Mouse (Mus musculus) hindbrain, embryonic 14.5 days (tissue): ENCODE data around the gene Ptp4a2. TPM values are rescaled to one million over a fixed set of nuclear protein-coding genes. Genes with fewer than 3 reads are reported as not detected.

Experiments
- ATAC-seq: fragments of 200-750 bp; cut with Nextera tagmentation; 2 replicates; pipeline ENCODE4 v1.8.0; 2017; ENCODE audit warnings: moderate number of reproducible peaks, mild to moderate bottlenecking, moderate TSS enrichment, moderate library complexity; ENCODE audit not compliant: low FRiP score
- DNase-seq: peaks from one replicate; pipeline ENCODE4 v3.0.0-alpha.2; 2015; ENCODE audit warnings: low spot score
- H3K27ac ChIP-seq: fragments of 300-500 bp; sonication (generic); 2 replicates; pipeline ENCODE4 v1.5.1; 2014; ENCODE audit warnings: mild to moderate bottlenecking, moderate library complexity
- H3K27me3 ChIP-seq: fragments of 300-500 bp; sonication (generic); 2 replicates; pipeline ENCODE4 v1.6.1; 2014; ENCODE audit warnings: mild to moderate bottlenecking, low read length, mixed read lengths; ENCODE audit not compliant: control insufficient read depth, insufficient read depth
- H3K36me3 ChIP-seq: fragments of 300-500 bp; sonication (generic); replicated peaks from 2 replicates; pipeline ENCODE4 v1.6.1; 2014; ENCODE audit not compliant: control insufficient read depth, insufficient read depth
- H3K4me1 ChIP-seq: fragments of 300-500 bp; sonication (generic); replicated peaks from 2 replicates; pipeline ENCODE4 v1.6.1; 2014; ENCODE audit warnings: antibody characterized with exemption, low read length, mixed read lengths; ENCODE audit not compliant: control insufficient read depth, insufficient read depth
- H3K4me2 ChIP-seq: fragments of 300-500 bp; sonication (generic); replicated peaks from 2 replicates; pipeline ENCODE4 v1.6.1; 2014; ENCODE audit warnings: mild to moderate bottlenecking, moderate library complexity
- H3K4me3 ChIP-seq: fragments of 300-500 bp; sonication (generic); replicated peaks from 2 replicates; pipeline ENCODE4 v1.5.1; 2014; ENCODE audit warnings: mild to moderate bottlenecking, low read length
- H3K9ac ChIP-seq: fragments of 300-500 bp; sonication (generic); 2 replicates; pipeline ENCODE4 v1.6.1; 2014
- H3K9me3 ChIP-seq: fragments of 300-500 bp; sonication (generic); 2 replicates; pipeline ENCODE4 v1.6.1; 2016; ENCODE audit warnings: low read length; ENCODE audit not compliant: control insufficient read depth
- WGBS: fragments of 180-500 bp; shearing (Covaris S2); extraction: QIAGEN DNeasy Blood & Tissue Kit; methylation state at CpG from one replicate; pipeline ENCODE4 v1.1.7; 2014; 5-methylcytosine and 5-hydroxymethylcytosine counted together
- polyA plus RNA-seq: library from polyadenylated mRNA; unstranded; fragments of >200 nt; fragmentation: Nextera tagmentation; extraction: Ambion mirVana; gene quantifications from 2 replicates; pipeline ENCODE4 v1.2.1, GENCODE M21; 2014

Ptp4a2 gene
- polyA plus RNA-seq, 1 experiment from 2014 or later = 211 TPM

GRCm38 (mm10) chr4:129781881-129782675 lies 28.9 kb upstream of the Ptp4a2 start:
- no peak overlapping the region for H3K4me3 ChIP-seq
- no peaks in the 10 kb centered on the region for H3K36me3 ChIP-seq
- ATAC-seq (no peak), DNase-seq (no peak)
- H3K9me3 ChIP-seq = no peaks in the 10 kb centered on the region
- no peak overlapping the region for H3K9ac ChIP-seq
- peak overlapping the region; percentile 53; the same call in 1 of the 2 replicates for H3K27ac ChIP-seq
- H3K27me3 ChIP-seq = no peaks in the 10 kb centered on the region
- 0 out of 2 replicates have a peak, but pooled peaks cover 9% of the 10 kb centered on the region for H3K4me1 ChIP-seq
- H3K4me2 ChIP-seq = no peak overlapping the region
- WGBS = 17% methylated on average over 4 of the region's 4 CpGs

DNA sequence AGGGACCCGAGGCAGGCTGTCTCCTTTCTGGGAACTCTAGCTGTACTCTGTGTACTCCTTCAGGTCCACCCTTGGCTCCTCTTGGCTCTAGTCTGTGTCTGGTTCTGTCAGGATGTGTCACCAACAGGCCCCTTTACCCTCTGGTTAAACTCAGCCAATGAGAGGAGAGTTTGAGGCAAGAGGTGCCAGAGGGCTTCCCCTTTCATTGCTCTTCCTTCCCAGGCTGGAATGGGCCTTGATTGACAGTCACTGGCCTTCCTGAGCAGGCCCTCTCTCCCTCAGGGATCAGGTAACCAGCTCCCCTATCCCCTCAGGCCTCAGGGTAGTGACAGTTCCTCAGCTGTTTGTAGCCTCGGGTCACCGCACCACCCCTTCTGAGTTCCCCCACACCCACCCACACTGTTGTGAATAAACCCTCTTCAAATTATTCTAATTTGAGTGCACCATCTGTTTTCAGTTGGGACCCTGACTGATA lies 28.1 kb upstream of the Ptp4a2 start:
- WGBS = 25% methylated on average over 3 of the region's 3 CpGs
- no peak overlapping the region for H3K4me3 ChIP-seq

DNA sequence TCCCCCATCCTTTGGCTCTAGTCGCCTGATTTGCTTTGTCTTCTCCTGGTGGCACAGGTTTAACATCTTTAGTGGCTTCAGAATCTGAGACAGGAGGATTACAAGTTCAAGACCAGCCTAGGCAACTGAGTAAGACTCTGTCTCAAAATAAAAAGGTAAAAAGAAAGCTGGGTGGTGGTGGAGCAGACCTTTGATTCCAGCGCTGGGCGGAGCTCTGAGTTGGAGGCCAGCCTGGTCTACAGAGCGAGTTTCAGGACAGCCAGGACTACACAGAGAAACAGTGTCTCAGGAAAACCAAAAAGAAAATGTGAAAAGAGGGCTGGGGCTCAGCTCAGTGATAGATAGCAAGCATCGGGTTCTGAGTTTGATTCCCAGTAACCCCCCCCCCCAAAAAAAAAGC lies 27.5 kb upstream of the Ptp4a2 start:
- DNase-seq = no peak
- Histone ChIP-seq H3K4me3 (no peak overlapping the region), H3K9me3 (no peaks in the 10 kb centered on the region), H3K36me3 (no peaks in the 10 kb centered on the region), H3K9ac (no peak overlapping the region), H3K27me3 (no peaks in the 10 kb centered on the region), H3K4me2 (no peak overlapping the region), H3K4me1 (0 out of 2 replicates have a peak, but pooled peaks cover 9% of the 10 kb centered on the region), H3K27ac (no peak overlapping the region)
- 90% methylated on average over 5 of the region's 5 CpGs for WGBS
- no peak for ATAC-seq

More for the DNA sequence above, 28.1 kb upstream of the Ptp4a2 start:
- no peak overlapping the region for H3K4me2 ChIP-seq
- no peaks in the 10 kb centered on the region for H3K27me3 ChIP-seq
- H3K9ac ChIP-seq = no peak overlapping the region
- no peaks in the 10 kb centered on the region for H3K36me3 ChIP-seq
- DNase-seq = no peak
- H3K27ac ChIP-seq = no peak overlapping the region
- 0 out of 2 replicates have a peak, but pooled peaks cover 9% of the 10 kb centered on the region for H3K4me1 ChIP-seq
- H3K9me3 ChIP-seq = no peaks in the 10 kb centered on the region
- 0 out of 2 replicates have a peak, but pooled peaks have one; percentile 27 for ATAC-seq

GRCm38 (mm10) chr4:129785178-129785577 lies 25.8 kb upstream of the Ptp4a2 start:
- Histone ChIP-seq H3K36me3 (no peaks in the 10 kb centered on the region), H3K4me2 (no peak overlapping the region), H3K27me3 (no peaks in the 10 kb centered on the region), H3K27ac (no peak overlapping the region), H3K4me3 (no peak overlapping the region), H3K4me1 (0 out of 2 replicates have a peak, but pooled peaks cover 9% of the 10 kb centered on the region), H3K9ac (no peak overlapping the region), H3K9me3 (no peaks in the 10 kb centered on the region)
- DNase-seq = peak; percentile 96
- 0 out of 2 replicates have a peak, but pooled peaks have one; percentile 11 for ATAC-seq
- 3% methylated on average over 4 of the region's 4 CpGs for WGBS

GRCm38 (mm10) chr4:129788693-129789092 lies 22.3 kb upstream of the Ptp4a2 start:
- Histone ChIP-seq H3K9ac (no peak overlapping the region), H3K4me2 (no peak overlapping the region), H3K4me1 (peaks cover 6% of the 10 kb centered on the region; the same call in 1 of the 2 replicates), H3K4me3 (no peak overlapping the region), H3K36me3 (no peaks in the 10 kb centered on the region), H3K27ac (no peak overlapping the region), H3K9me3 (no peaks in the 10 kb centered on the region), H3K27me3 (no peaks in the 10 kb centered on the region)
- 74% methylated on average over 8 of the region's 8 CpGs for WGBS
- ATAC-seq (no peak), DNase-seq (no peak)

DNA sequence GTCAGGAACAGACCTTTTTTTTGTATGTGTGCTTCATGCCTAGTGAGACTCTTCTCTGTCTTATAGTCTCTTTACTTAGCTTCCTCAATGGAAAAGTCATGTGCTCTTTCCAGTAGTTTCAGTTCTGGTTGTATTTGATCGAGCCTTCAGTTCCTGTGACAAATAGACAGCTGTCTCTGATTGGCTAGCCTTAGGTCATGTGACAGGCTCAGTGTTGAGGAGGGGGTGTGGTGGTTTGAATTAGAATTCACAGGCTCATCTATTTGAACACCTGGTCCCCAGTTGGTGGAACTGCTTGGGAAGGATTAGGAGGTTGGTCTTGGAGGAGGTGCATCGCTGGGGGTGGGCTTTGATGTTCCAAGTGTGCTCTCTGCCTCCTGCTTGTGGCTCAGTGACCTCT lies 21.4 kb upstream of the Ptp4a2 start:
- H3K36me3 ChIP-seq = no peaks in the 10 kb centered on the region
- DNase-seq (no peak), ATAC-seq (no peak)
- H3K4me2 ChIP-seq = no peak overlapping the region
- peaks cover 6% of the 10 kb centered on the region; the same call in 1 of the 2 replicates for H3K4me1 ChIP-seq
- H3K27ac ChIP-seq = no peak overlapping the region
- H3K9ac ChIP-seq = no peak overlapping the region
- no peak overlapping the region for H3K4me3 ChIP-seq
- no peaks in the 10 kb centered on the region for H3K9me3 ChIP-seq
- WGBS = 91% methylated on average over 2 of the region's 2 CpGs
- no peaks in the 10 kb centered on the region for H3K27me3 ChIP-seq

- Histone ChIP-seq H3K4me1 (peaks cover 13% of the 10 kb centered on the region; the same call in 1 of the 2 replicates), H3K4me2 (no peak overlapping the region), H3K4me3 (no peak overlapping the region), H3K27me3 (no peaks in the 10 kb centered on the region), H3K9me3 (no peaks in the 10 kb centered on the region), H3K27ac (no peak overlapping the region), H3K36me3 (no peaks in the 10 kb centered on the region), H3K9ac (no peak overlapping the region)
- ATAC-seq (no peak), DNase-seq (no peak)
- 68% methylated on average over 3 of the region's 3 CpGs for WGBS
Measured at GRCm38 (mm10) chr4:129790475-129790874, 20.5 kb upstream of the Ptp4a2 start.

DNA sequence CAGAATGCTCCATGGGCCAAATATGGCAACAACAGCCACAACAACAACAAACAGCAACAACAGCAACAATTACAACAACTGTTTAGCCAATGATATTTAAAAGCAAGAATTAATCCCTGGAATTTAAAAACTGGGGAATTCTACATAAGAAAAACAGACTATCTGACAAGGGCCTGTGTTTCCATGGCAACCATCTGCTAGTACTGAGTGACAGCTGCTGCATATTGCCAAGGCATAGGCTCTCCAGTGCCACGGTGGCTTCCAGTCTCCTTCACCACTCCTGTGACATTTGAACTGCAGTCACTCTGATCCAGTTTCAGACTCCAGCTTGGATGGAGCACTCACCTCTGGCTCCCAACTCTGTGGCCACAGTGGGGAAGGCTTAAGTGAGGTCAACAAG lies 19.6 kb upstream of the Ptp4a2 start:
- Histone ChIP-seq H3K27me3 (no peaks in the 10 kb centered on the region), H3K4me3 (no peak overlapping the region), H3K4me2 (no peak overlapping the region), H3K27ac (peak overlapping the region; percentile 58), H3K36me3 (no peaks in the 10 kb centered on the region), H3K9me3 (no peaks in the 10 kb centered on the region), H3K4me1 (peaks cover 18% of the 10 kb centered on the region; the same call in 1 of the 2 replicates), H3K9ac (no peak overlapping the region)
- no peak for ATAC-seq
- DNase-seq = peak; percentile 59
- WGBS = 17% methylated on average over 1 of the region's 1 CpGs

DNA sequence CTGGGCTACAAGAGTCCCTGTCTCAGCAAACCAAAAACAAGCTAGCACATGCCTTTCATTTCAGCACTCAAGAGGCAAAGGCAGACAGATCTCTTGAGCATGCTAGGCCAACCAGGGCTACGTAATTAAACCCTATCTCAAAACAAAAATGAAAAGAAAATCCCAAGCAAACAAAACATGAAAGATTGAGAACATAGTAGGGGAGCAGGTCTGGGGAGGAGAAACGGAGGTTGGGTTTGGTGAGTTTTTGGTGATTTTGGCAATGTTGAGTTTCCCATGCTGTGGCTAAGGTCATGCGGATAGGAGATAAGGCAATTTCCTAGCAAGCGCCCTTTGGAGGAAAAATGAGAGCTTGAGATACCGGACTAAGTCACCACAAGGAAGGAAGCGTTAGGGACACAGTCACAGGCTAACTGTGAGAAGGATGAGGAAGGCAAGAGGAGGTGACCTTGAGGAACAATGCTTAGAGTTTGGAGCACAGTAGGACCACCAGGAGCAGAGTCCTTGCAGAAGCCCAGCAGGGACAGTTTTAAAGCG lies 18.3 kb upstream of the Ptp4a2 start:
- Histone ChIP-seq H3K4me2 (no peak overlapping the region), H3K27me3 (no peaks in the 10 kb centered on the region), H3K9ac (no peak overlapping the region), H3K4me3 (no peak overlapping the region), H3K36me3 (no peaks in the 10 kb centered on the region), H3K4me1 (peaks cover 18% of the 10 kb centered on the region; the same call in 1 of the 2 replicates), H3K27ac (no peak overlapping the region), H3K9me3 (no peaks in the 10 kb centered on the region)
- no peak for ATAC-seq
- WGBS = 94% methylated on average over 7 of the region's 7 CpGs
- DNase-seq = no peak
